22 mouse cellular contexts compared by ENCODE assay signal in genomic region chr6:30312006-30312405, GRCm38 (mm10). TPM values are rescaled to one million over a fixed set of nuclear protein-coding genes. Genes with fewer than 3 reads are reported as not detected.
DNase-seq lines count a peak whose midpoint lies in the region; ATAC-seq and TF ChIP-seq lines count a peak whose summit lies in the region.
"Had no signal": no experiment of that assay in that cellular context is flagged by ENCODE, and none has a peak within 500 bp of the region (broad histone marks: within the 10 kb centered on the region; RNA-seq: fewer than 3 reads in every experiment).

No protein-coding gene starts in this region.

- H3K4me1 ChIP-seq in lung, adult 2 months (ENCODE audit: control insufficient read depth, insufficient read depth, low read length) = no peaks in the 10 kb centered on the region
- peaks cover 15% of the 10 kb centered on the region; the same call in 1 of the 2 replicates for H3K4me1 ChIP-seq in intestine, postnatal 0 days (replicated peaks; ENCODE audit: control insufficient read depth, insufficient read depth, low read length)
- peaks cover 18% of the 10 kb centered on the region for H3K4me1 ChIP-seq in heart, embryonic 11.5 days (ENCODE audit: control insufficient read depth, insufficient read depth, low read length)
- H3K4me1 ChIP-seq in midbrain, postnatal 0 days (ENCODE audit: insufficient read depth, low read length) = no peaks in the 10 kb centered on the region
- H3K4me1 ChIP-seq: embryonic facial prominence, embryonic 12.5 days; hindbrain, embryonic 15.5 days had no signal

- no peak overlapping the region for H3K27ac ChIP-seq in intestine, postnatal 0 days (ENCODE audit: low read depth, low read length)
- H3K27ac ChIP-seq in heart, embryonic 11.5 days (ENCODE audit: low read depth, low read length) = no peak overlapping the region
- no peak overlapping the region for H3K27ac ChIP-seq in midbrain, postnatal 0 days (ENCODE audit: low read depth, low read length)
- H3K27ac ChIP-seq: embryonic facial prominence, embryonic 12.5 days; forebrain, embryonic 12.5 days; heart, embryonic 10.5 days; hindbrain, embryonic 15.5 days; kidney, postnatal 0 days; layer of hippocampus, adult 2 months; stomach, postnatal 0 days had no signal

- H3K4me3 ChIP-seq in lung, adult 2 months (replicated peaks; ENCODE audit: extremely low read depth, low read depth, low read length) = no peak overlapping the region
- no peak overlapping the region for H3K4me3 ChIP-seq in intestine, postnatal 0 days (ENCODE audit: low read depth, low read length)
- no peak overlapping the region for H3K4me3 ChIP-seq in heart, embryonic 11.5 days (ENCODE audit: low read depth, low read length)
- H3K4me3 ChIP-seq in midbrain, postnatal 0 days (ENCODE audit: low read depth, low read length) = no peak overlapping the region
- H3K4me3 ChIP-seq: embryonic facial prominence, embryonic 12.5 days; forebrain, embryonic 12.5 days; heart, embryonic 10.5 days; hindbrain, embryonic 15.5 days; layer of hippocampus, adult 2 months had no signal

- no peaks in the 10 kb centered on the region for H3K36me3 ChIP-seq in intestine, postnatal 0 days (ENCODE audit: control insufficient read depth, insufficient read depth)
- H3K36me3 ChIP-seq in heart, embryonic 11.5 days (ENCODE audit: control insufficient read depth, insufficient read depth, low read length) = no peaks in the 10 kb centered on the region
- no peaks in the 10 kb centered on the region for H3K36me3 ChIP-seq in midbrain, postnatal 0 days (ENCODE audit: insufficient read depth, low read length)
- H3K36me3 ChIP-seq: embryonic facial prominence, embryonic 12.5 days; forebrain, embryonic 12.5 days; G1E; heart, embryonic 10.5 days; hindbrain, embryonic 15.5 days had no signal

- no peaks in the 10 kb centered on the region for H3K27me3 ChIP-seq in intestine, postnatal 0 days (replicated peaks; ENCODE audit: control insufficient read depth, insufficient read depth, low read length)
- no peaks in the 10 kb centered on the region for H3K27me3 ChIP-seq in heart, embryonic 11.5 days (ENCODE audit: control insufficient read depth, insufficient read depth, low read length)
- no peaks in the 10 kb centered on the region for H3K27me3 ChIP-seq in midbrain, postnatal 0 days (ENCODE audit: insufficient read depth, low read length)
- H3K27me3 ChIP-seq: CH12.LX; embryonic facial prominence, embryonic 12.5 days; forebrain, embryonic 12.5 days; hindbrain, embryonic 15.5 days; Patski had no signal

- peak; percentile 49 for ATAC-seq in CD4-positive, CD25-positive, alpha-beta regulatory T cell, adult 4 months
- ATAC-seq in intestine, postnatal 0 days = peak; percentile 50
- no peak for ATAC-seq in heart, embryonic 11.5 days (replicated peaks; ENCODE audit: insufficient number of reproducible peaks, low FRiP score, low TSS enrichment)
- ATAC-seq in midbrain, postnatal 0 days (ENCODE audit: low FRiP score) = no peak
- ATAC-seq: Patski had no signal

- H3K9me3 ChIP-seq in intestine, postnatal 0 days (ENCODE audit: control insufficient read depth) = no peaks in the 10 kb centered on the region
- no peaks in the 10 kb centered on the region for H3K9me3 ChIP-seq in heart, embryonic 11.5 days (replicated peaks; ENCODE audit: control insufficient read depth, low read length)
- H3K9me3 ChIP-seq in midbrain, postnatal 0 days (ENCODE audit: low read length) = no peaks in the 10 kb centered on the region
- H3K9me3 ChIP-seq: embryonic facial prominence, embryonic 12.5 days; forebrain, embryonic 12.5 days; heart, embryonic 10.5 days; hindbrain, embryonic 15.5 days had no signal

- no peak for TF ChIP-seq POLR2A in lung, adult 2 months (IDR thresholded peaks at IDR 0.05; ENCODE audit: borderline replicate concordance, extremely low read depth, low read depth, low read length)

- 38% methylated on average over 1 of the region's 1 CpGs for WGBS in lung, adult 2 months
- 5% methylated on average over 1 of the region's 1 CpGs for WGBS in intestine, postnatal 0 days
- WGBS in heart, embryonic 11.5 days (ENCODE audit: insufficient replicate concordance) = 69% methylated on average over 1 of the region's 1 CpGs
- WGBS in midbrain, postnatal 0 days = 83% methylated on average over 1 of the region's 1 CpGs

- no peak for TF ChIP-seq CTCF in lung, adult 2 months (IDR thresholded peaks at IDR 0.05; ENCODE audit: insufficient read depth, low read length)
- no peak for TF ChIP-seq CTCF in intestine, postnatal 0 days (IDR thresholded peaks at IDR 0.05; ENCODE audit: low read depth)
- TF ChIP-seq CTCF in midbrain, postnatal 0 days (IDR thresholded peaks at IDR 0.05) = no peak

- H3K9ac ChIP-seq in intestine, postnatal 0 days (ENCODE audit: low read depth, low read length) = no peak overlapping the region
- no peak overlapping the region for H3K9ac ChIP-seq in heart, embryonic 11.5 days (ENCODE audit: low read depth, low read length)
- H3K9ac ChIP-seq in midbrain, postnatal 0 days (replicated peaks; ENCODE audit: low read length, poor library complexity, severe bottlenecking) = no peak overlapping the region
- H3K9ac ChIP-seq: embryonic facial prominence, embryonic 12.5 days; forebrain, embryonic 12.5 days; hindbrain, embryonic 15.5 days had no signal

- DNase-seq in lung, postnatal 10 days = peak; percentile 45
- no peak for DNase-seq in lung, adult 2 months
- no peak for DNase-seq in frontal cortex, postnatal 14 days (ENCODE audit: low spot score in 2 of 2)
- DNase-seq in midbrain, postnatal 0 days (ENCODE audit: low spot score) = no peak
- DNase-seq: adrenal gland, postnatal 10 days; cerebellum, adult 2 months; cerebellum, postnatal 25 days; thymus, adult 2 months had no signal

- H3K4me2 ChIP-seq in intestine, postnatal 0 days (replicated peaks; ENCODE audit: low read depth) = no peak overlapping the region
- no peak overlapping the region for H3K4me2 ChIP-seq in heart, embryonic 11.5 days
- no peak overlapping the region for H3K4me2 ChIP-seq in midbrain, postnatal 0 days (ENCODE audit: low read depth, low read length, poor library complexity, severe bottlenecking)
- H3K4me2 ChIP-seq: embryonic facial prominence, embryonic 12.5 days; forebrain, embryonic 12.5 days; hindbrain, embryonic 15.5 days; midbrain, embryonic 11.5 days had no signal

RNA-seq across cellular contexts. Expression of gene Ube2h, which starts 7.7 kb away (rescaled TPM):
- polyA plus RNA-seq in lung, adult 2 months (2012; rRNA removed) = 59.9 and 103 TPM in 2 replicates
- polyA plus RNA-seq in CD4-positive, CD25-positive, alpha-beta regulatory T cell, adult 4 months (2017; shearing (Covaris generic)) = 100 to 1,000 TPM; 145 to 167 TPM
- polyA plus RNA-seq in intestine, postnatal 0 days (2015; fragmentation: Nextera tagmentation; extraction: Ambion mirVana) = 18.6 and 21.1 TPM in 2 replicates
- 58.4 and 60.9 TPM in 2 replicates for polyA plus RNA-seq in heart, embryonic 11.5 days (2014; fragmentation: Nextera tagmentation; extraction: Ambion mirVana)
- 47.8 and 57.0 TPM in 2 replicates for total RNA-seq in midbrain, postnatal 0 days (2014; rRNA removed)
- 40.0 and 43.1 TPM in 2 replicates for polyA plus RNA-seq in midbrain, postnatal 0 days (2015; fragmentation: Nextera tagmentation; extraction: Ambion mirVana)

Comparison
In these comparisons a context has a peak if more than half of its experiments do, and no peak if none do; other contexts are left out.
1. ATAC-seq: peak in CD4-positive, CD25-positive, alpha-beta regulatory T cell, adult 4 months (single experiment) and intestine, postnatal 0 days (single experiment); none in heart, embryonic 11.5 days (single experiment) and midbrain, postnatal 0 days (single experiment).